Comparison of ENCODE assay signal across 13 mouse cellular contexts in the genomic region with DNA sequence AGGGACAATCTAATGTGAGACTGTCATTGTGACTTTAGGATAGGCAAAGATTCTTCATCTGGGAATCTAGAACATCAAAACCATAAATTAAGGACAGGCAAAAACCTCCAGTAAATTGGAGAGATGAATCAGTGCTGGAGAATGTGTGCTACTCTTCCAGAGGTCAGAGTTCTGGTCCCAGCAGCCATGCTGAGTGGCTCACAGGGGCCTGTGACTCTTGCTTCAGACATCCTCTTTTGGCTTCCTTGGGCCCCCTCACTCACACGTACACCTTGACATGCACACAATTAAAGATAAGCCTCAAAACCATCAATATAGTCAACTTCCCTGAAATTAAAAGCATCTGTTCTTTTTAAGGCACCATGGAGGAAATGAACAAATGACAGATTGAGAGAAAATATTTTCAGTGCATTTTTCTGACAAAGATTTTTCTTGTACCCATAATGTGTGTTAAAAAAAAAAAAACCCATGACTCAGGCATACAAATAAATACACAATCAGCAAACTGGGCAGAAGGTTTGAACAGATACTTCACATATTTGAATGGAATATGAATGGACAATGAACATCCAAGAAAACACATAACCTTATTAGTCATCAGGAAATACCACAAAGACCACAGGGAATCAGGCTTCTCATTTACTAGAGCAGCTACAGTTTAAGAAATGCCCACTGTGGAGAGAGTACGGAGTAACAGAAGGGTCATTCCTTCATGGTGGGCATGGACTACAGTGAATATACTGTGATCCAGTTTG.
"Had no signal": no experiment of that assay in that cellular context is flagged by ENCODE, and none has a peak within 500 bp of the region (broad histone marks: within the 10 kb centered on the region; RNA-seq: fewer than 3 reads in every experiment).

No protein-coding gene starts in this region.

- H3K36me3 ChIP-seq: limb, embryonic 10.5 days; liver, embryonic 15.5 days; neural tube, embryonic 15.5 days had no signal

- H3K27me3 ChIP-seq: liver, embryonic 15.5 days; megakaryocyte, embryonic 14.5 days; neural tube, embryonic 15.5 days had no signal

- H3K4me2 ChIP-seq: liver, embryonic 11.5 days; liver, embryonic 15.5 days; midbrain, embryonic 11.5 days; neural tube, embryonic 15.5 days had no signal

- H3K4me3 ChIP-seq: left cerebral cortex, adult 2 months; limb, embryonic 10.5 days; liver, embryonic 15.5 days; megakaryocyte, embryonic 14.5 days; neural tube, embryonic 15.5 days had no signal

- DNase-seq: kidney, postnatal 10 days; kidney, postnatal 4 days; lung, adult 2 months; right cerebral cortex, adult 18-20 months; right cerebral cortex, postnatal 25 days; thymus, postnatal 36 days had no signal
